Mouse (Mus musculus) fibroblast of lung, adult 2 months (primary cell): Measurements from ENCODE around the gene Med16.

Source experiments
- DNase-seq: peaks from one replicate; pipeline ENCODE4 v3.0.0-alpha.2; 2011; ENCODE audit warnings: low read depth

Med16 gene

DNA sequence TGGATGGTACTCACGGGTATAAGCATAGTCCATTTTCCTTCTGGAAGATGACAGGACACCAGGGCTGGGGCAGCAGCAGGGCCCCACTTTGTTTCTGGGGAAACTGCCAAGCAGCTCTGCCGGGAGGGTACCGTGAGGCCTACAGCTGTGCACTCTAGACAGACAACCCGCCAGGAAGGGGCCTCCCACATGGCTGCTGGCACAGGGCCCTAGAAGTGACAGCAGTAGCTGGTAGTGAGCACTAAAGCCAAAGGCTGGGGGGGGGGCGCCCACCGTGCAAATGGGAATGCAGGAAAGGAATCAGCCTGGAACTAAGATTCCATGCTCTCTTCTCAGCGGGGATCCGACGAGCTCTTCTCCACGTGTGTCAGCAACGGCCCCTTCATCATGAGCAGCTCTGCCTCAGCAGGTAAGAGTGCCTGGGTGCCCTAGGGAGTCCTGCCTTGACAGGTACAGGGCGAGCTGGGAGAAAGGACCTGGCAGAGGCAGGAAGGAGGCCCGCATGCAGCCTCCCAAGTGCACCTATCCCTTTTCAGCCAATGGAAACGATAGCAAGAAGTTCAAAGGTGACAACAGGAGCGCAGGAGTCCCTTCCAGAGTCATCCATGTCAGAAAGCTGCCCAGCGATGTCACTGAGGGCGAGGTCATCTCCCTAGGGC is 50.2 kb downstream of the Med16 start:
- DNase-seq: no peak

- DNase-seq: no peak
Measured at GRCm38 (mm10) chr10:79857894-79858293, 50.8 kb downstream of the Med16 start.

GRCm38 (mm10) chr10:79857452-79857811 is 51.3 kb downstream of the Med16 start:
- no peak for DNase-seq

DNA sequence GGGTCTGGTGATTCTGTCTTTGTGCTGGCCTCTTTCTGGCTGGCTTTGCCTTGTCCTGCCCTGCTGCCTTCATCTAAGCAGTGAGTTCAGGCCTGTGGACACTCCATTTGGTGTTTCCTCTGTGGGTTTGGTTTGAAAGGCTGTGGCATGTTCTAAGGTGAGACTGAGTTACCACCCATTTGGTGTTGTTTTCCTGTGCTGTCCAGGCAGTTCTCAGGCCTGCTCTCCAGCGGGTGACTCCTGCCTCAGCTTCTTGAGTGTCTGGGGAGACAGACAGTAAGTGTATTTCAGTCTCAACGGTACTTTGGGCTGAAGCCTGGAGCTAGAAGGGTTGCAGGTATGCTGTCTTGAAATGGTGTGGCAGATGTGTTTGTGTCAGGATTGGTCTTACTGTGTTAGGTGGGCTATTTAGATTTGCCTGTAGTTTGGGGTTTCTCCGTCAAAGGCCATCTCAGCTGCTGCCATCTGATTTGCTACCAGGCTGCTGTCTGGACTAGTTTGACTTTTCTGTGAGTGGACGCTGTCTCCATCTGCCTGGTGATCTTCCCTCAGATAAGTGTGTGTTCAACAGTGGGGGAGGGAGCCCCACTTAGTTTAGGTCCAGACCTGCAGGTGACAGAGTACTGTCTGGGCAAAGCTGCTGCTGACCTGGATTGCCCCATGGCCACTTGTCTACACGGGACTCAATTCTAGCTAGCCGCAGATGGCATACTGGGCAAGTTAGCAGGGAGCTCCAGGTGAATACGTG is 51.8 kb downstream of the Med16 start:
- no peak for DNase-seq

- DNase-seq: no peak
Measured at GRCm38 (mm10) chr10:79856280-79856679, 52.4 kb downstream of the Med16 start.

- DNase-seq: no peak
Measured at GRCm38 (mm10) chr10:79855558-79856184, 53.1 kb downstream of the Med16 start.

GRCm38 (mm10) chr10:79854801-79855541 is 53.8 kb downstream of the Med16 start:
- no peak for DNase-seq

DNA sequence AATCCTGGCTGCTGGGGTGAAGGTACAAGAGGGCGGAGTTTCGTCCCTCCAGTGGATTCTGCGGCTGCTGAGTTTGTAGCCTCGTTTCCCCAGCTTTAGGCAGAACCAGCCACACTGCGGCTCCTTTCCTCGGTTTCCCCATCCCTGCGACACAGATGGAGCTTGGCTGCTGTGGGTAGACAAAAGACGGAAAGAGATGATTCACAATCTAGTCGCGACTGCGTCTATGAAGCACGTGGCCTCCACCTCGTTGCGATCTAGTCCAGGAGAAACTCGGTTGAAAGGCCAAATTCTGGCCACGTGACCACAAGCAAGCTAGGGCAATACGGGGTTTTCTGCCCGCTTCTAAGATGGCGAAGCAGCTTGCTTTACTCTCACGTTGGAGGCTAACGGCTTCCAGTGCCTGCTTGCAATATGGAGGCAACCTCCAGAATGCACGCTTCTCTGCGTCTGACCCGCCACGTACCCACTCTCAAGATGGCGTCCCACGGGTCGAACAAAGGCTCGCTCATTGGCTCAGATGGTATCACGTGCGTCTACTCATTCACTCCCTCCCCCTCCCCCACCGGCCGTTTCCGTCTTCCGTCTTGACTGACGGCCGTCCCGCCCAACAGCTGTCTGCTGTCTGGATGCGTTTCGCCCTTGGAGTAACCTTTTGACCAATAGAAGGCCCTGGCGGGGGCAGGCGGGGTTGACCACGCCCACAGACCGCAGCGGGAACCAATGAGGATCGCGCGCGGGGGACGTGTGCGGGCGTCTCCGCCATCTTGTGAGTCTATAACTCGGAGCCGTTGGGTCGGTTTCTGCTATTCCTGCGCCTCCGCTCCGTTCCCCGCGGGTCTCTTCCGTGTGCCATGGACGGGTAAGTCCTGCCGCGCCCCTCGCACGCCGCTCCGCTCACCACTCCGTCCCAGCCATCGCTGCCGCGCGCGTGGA is 54.6 kb downstream of the Med16 start, which contains the start of gene Ptbp1:
Ptbp1 (plus strand) TSS at position 568 of the 936 bp plus-strand sequence.
- peak; percentile 100 for DNase-seq

DNA sequence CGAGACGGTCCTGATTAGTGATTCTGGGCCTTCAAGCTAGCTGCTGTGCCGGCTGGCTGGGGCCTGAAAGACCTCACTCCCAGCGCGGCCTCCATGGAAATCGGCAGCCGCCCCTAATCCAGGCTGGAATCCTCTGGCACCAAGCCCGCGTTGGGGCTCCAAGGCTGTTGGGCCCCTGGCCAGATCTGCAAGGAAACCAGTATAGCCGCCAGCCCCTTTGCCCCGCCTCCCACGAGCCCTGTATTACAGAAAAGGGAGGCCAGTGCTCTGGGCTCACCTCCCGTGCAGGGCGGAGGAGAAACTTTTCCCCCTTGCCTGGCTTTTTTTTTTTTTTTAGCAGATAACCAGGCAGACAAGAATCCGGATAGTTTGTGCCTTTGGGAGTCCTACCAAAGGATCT is 55.3 kb downstream of the Med16 start:
- peak; percentile 71 for DNase-seq

DNA sequence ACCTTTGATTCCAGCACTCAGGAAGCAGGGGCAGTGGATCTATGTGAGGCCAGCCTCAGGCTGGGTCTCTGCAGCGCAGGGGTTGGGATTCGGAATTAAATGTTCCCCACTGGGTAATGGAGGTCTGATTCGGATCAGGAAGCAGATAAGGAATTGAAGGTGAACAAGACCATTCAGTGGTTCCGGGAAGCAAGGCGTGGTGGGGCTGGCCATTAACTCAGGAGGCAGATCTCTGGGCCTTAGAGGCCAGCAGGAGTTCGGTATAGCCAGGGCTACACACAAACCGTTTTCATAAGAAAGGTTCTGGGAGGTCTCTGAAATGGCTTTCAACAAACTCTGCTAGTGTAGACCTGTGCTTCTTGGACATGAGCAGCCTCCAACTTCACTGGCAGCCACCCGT is 55.9 kb downstream of the Med16 start:
- DNase-seq: no peak

DNA sequence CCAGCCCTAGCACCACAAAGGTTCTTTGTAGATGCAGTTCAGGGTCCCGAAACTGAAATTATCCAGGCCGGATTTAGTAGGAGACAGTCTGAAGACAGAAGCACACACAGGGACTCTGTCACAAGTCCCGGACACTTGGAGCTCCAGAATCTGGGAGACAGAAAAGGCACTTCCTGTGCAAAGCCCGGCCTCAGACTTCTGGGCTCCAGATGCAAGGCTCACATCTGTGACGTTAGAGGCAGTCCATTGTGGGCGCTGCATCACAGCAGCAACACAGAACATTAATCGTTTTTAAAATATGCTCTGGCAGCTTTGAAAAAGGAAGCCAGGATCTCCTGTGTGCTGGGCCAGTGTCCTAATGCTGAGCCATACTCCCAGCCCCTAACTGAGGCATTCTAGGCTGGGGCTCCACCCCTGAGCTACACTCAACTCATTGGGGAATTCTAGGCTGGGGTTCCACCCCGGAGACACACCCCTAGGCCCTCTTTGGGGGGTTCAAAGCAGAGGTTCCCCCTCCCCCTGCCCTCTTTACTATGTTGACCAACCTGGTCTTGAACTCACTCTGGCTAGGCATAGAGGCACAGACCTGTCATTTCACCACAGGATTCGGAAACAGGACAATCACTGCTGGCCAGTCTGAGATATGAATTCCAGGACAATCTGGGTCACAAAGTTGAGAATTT is 56.5 kb downstream of the Med16 start:
- no peak for DNase-seq

GRCm38 (mm10) chr10:79851653-79852052 is 57.1 kb downstream of the Med16 start:
- no peak for DNase-seq

DNA sequence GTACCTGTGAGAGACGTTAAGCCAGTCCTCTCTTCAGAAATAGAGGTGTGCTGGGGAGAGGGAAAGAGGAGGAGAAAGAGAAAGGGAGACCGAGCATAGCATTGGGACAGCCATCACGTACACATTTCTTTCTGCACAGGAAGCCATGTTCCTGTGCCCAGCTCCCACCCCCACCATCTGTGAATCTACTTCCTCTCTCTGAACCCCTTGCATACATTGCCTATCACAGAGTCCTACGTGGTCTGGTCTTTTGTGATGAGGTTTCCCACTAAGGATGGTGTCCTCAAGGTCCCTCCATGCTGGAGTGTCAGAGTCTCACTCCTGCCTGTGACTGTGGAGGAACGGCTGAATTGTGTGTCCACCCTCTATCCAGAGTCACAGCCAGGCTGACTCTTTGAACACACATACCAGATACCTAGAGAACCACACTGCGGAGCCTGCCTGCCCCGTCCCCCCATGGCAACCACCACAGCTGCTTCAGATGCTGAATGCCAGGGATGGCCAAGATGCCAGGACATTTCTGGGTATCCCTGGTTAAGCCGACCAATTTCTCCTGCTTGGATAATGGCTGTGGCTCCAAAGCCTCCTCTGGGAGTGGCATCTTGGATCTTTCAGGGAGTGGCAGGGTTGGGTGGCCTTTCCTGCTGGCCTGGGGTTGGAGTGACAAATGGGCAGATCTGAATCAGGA is 58.6 kb downstream of the Med16 start:
- DNase-seq: no peak

DNA sequence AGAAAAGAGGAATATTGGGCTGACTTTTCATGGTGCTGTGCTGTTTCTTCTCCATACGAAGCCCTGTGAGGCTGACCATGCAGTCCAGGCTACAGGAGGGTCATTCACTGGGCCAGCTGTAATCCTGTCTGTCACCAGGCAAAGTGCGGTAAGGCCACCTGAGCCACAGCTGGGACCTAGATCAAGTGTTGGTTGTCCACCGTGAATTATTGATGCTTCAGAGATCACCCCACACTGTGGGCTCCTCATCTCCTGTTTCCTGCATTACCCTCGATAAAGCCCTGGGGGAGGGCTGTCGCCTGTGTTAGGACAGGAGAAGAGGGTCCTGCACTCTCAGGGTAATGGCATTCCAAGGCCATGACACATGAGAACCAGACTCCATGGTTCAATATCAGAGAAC is 62.2 kb downstream of the Med16 start:
- DNase-seq: no peak
